Mouse (Mus musculus) inflammation-experienced regulatory T-cells, adult 6 months (primary cell): ENCODE measurements at regions not wholly inside any gene's neighbourhood (a gene's known extent, or its start where the extent isn't known, plus 50 kb on each side); places are given as distances from the start of the nearest gene placed in this dataset.
A peak's percentile ranks its signal among the peaks of the same experiment; 100 is the strongest.

ENCODE experiments used
- ATAC-seq: one replicate; pipeline ENCODE4 v1.8.0; 2017

DNA sequence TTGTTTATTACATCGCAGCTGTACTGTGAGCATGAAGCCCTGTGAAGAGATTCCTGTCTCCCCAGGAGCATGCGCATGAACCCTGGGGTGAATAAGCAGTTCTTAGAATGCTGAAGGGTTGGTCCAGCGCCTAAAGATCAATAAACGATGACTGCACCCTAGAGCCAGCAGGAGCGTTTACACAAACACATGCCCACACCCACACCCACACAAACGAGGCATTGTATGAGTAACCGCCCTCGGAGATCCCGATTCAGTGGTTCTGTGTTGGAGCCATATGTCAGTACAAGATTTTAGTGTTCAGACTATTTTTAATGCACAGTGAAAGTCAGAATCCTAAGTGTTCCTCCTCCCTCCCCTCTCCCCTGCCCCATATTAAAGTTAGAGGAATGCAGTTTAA lies 57.3 kb downstream of the Edn1 start:
- ATAC-seq: no peak

DNA sequence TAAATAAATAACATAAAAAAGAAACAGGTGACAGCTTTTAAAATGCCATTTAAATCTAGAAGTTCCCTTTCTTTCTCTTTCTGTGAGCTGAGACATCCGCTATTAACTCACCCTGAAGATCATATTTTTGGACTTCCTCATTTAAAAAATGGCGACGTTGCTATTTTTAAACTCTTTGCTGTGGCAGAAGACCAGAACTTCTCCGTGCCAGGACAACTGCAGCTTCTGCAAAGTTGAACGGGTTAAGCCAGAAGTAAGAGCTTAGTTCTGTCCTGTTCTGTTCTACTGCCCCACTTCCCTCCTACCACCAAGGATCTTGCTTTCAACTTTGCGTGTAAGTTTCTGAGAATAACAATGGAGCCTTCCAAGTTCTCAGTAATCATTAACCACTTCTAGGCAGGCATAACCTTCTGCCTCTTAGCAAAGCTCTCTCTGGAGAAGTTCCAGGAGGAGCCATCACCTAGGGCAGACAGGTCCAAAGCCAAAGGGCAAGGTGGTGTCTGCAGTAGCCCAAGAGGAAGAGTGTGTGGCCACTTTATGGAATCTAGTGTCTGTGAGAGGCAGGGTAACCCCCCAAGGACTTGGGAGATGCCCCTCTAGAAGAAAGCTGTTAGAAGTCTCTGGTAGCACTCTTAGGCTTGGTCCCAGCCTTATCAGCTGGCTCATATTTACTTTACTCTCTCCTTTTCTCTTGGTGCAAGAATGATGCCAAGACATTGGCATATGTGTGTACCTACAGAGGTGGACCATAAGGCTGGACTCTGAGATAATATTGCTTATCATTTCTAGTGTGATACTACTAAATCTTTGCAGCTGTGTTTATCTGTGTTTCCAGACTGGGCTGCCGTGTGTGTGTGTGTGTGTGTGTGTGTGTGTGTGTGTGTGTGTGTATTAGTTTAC lies 66.6 kb downstream of the Edn1 start:
- no peak for ATAC-seq

DNA sequence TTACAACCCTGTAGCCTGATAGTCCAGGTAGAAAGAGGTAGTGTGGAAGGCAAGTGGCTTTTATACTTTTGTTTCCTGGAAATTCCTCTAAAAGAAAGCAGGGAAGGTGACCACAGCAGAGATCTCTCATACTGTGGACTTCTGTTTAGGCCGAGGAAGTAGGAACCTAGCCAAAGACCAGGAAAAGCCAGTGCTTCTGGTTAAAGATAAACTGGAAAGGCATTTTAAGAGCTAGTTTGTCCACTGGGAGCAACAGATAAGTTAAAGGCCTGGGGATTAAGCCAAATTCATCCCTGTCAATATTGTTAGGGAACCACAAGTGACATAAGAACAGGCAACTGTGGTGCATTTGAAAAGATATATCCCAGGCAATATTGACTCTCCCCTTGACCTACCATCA lies 68.5 kb downstream of the Edn1 start:
- ATAC-seq: no peak

DNA sequence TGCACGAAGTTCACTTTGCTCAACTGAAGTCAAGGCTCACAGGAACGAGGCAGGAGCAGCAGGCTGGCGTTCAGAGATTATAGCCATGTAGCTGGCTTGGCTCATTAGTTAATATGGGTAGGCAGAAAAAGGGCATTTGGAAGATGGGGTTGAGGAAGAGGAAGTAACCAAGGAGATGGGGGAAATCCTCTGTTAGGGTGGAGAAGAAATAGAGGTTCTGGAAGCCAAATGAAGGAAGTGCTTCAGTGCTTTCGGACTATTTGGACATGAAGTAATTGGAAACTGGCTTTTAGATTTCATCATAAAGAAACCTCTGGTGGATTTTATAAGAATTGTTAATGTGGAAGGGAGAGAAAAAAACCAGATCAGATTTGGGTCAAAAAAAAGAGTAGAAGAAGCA lies 70.9 kb downstream of the Edn1 start:
- no peak for ATAC-seq

DNA sequence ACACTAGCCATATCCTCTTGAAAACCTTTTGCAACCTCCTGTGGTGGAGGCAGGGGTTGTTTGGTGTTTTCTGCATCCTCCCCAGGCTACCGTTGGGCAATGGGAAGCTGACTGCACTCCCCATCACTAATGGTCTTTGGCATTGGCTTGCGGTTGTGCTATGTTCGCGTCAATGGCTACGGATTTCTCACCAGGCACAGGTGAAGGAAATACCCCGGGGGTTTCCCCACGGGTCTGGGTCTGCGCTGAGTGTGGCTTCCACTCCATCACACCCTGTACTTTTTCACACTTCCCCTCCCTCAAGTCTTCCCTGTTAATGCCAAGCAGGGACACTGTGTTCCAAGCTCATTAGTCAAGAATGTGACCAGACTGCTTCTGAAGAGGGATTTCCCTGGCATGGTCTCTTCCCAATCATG lies 72.9 kb downstream of the Edn1 start:
- ATAC-seq: no peak

DNA sequence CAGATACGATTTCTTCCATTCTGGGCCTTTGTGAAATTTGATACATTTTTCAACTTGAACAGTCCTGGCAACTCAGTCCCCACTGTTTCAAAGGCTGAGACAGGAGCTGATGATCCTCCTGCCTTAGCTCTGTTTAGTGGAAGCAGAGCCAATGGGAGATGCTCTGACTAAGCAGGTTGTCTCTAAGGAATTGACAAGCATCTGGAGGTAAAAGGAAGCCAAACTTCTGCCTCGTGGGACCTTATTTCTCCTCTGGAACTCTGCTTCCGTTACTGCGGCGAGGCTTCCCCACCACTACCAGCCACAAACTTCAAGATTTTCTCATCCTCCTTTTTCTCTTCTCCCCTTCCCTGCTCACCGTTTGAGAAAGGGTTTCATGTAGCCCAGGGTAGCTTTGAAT lies 78.4 kb downstream of the Edn1 start:
- no peak for ATAC-seq

DNA sequence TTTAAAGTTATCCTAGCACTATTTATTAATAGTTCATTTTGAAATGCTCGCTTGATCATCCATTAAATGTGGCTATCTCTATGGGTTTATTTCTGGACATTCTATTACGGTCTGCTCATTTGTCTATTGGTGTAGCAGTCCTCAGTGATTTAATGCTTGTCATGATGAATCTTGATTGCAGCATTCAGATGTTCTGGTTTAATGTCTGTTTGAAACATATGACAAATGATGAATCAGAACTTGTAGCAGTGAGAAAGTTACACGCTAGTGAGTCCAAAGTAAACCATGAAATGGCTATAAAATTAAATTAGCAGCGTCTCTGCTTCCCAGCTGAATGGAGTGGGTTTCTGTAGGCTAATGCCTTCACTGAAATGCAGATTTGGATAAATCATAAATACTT lies 81.8 kb downstream of the Edn1 start:
- ATAC-seq: no peak

DNA sequence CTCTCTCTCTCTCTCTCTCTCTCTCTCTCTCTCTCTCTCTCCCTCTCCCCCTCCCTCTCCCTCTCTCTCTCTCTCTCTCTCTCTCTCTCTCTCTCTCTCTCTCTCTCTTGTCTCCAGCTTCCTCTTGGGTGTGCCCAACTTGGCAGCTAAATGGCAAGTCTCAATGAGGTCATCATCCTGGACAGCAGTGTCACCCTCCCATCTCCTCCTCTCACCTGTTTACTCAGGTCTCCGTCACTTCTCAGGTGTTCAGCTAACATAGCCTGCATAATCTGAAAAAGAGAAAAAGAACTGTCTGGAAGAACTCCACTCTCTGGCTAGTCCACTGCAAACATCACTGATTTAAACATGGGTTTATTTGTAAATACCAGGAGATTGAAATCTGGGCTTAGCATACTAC lies 89.1 kb downstream of the Edn1 start:
- no peak for ATAC-seq

DNA sequence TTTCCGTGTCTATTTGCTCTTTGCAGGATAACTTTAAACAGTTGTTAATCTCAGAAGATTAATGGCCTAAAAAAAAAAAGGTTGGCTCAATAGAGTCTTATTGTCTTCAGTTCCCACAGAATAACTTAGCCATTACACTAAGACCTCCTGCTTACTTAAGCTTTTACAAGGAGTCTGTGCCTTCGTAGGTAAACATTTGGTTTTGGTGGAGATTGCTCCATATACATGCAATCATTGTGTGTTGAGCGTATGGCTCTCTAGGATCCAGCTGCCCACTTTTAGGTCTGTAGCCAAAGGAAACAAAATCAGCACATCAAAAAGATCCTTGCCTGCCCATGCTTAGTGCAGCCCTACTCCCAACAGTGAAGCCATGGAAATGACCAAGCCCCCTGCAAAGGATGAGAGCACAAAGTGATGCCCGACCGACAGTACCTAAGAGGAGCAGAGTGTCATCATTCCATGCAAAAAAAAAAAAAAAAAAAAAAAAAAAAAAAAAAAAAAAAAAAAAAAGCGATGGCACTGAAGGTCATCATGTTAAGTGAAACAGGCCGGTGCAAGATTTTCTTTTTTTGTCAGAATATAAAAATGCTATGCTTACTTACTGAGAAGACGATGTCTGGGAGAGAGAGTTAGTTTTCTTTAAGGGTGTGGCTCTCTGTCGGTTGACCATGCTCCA lies 90.2 kb downstream of the Edn1 start:
- ATAC-seq: no peak

DNA sequence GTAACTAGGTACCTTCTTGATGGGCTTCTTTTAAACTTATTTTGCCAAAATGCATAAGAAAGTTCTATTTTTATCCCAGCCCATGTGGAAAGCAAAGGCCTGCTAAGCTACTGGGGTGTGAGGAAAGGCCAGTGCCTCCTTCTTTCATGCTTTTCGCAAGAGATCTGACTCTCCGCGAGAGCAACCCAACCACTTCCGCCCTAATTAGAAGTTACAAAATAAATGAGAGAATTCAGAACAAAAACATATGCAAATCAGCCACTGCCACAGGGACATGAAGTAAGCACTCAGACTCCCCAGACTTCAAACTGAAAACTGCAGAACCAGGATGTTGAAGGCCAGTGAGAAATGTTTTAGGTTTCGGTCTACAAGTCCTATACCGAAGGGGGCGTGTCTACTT lies 91.4 kb downstream of the Edn1 start:
- ATAC-seq: peak; percentile 32

DNA sequence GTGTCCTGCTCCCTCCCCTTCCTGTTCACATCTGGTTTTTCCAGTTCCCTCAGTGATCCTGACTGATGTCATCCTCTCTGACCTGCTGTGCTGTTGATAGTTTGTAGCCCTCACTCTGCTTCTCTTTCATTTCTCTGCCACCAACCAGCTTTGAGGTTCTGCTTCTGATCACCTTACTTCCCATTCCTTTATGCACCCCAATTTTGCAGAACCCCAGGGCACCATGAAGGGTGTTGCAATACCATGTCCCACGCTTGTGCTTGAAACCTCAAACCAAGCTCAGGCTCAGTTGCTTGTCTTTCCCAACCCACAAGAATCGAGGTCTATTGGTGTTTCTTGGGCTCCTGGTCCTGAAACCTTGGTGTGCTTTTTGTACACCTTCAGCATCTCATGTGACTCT lies 93.3 kb downstream of the Edn1 start:
- ATAC-seq: no peak

DNA sequence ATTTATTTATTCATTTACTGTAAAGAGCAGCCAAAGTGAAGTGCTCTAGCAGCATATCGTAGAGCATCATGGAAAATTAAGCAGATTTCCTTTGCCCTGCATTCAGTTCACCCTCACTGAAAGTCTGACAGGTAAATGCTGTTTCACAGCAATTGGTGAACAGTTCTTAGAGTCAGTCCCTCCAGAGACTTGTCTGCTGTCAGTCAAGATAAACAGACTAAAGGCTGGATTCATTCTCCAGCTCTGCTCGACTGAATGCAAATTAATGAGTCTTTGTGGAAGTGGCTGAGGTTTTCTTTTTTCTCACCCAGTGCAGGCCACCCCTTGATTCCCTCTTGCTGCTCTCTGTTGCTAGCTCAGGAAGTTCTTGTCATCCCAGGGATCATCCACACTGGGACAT lies 100.2 kb downstream of the Edn1 start:
- no peak for ATAC-seq

DNA sequence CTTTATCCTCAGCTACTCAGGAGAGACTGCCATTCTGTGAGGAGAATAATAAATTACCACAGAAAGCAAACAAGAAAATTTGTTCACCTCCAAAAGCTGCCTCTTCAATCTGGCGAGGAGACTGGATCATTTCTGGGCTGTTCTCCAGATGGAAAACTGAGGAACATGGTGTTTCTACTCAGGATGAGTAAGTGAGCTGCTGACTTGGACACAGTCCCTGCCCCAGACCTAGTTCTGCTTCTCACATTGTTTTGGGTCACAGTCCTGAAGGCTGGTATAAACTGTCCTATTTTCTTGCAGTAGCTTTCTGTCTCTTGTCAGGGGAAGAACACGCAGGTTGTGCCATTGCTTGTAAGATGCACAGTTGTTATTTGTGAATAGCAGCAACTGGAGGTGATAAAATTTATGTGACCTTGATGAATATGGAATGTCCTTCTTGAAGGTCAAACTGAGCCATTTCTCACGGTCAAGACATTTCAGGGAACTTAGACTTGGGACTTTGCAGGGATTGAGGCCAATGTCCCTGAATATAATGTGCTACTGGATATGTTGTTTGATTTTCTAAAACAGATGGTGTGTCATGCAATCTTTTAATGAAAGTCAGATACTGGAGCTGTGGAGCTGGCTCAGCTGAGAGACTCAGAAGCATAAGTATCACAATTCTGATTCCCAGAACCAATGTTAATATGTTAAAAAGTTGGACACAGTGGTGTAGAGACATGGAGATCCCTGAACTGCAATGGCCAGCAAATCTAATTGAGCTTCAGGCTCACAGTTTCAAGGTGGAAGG lies 102.2 kb downstream of the Edn1 start:
- no peak for ATAC-seq

DNA sequence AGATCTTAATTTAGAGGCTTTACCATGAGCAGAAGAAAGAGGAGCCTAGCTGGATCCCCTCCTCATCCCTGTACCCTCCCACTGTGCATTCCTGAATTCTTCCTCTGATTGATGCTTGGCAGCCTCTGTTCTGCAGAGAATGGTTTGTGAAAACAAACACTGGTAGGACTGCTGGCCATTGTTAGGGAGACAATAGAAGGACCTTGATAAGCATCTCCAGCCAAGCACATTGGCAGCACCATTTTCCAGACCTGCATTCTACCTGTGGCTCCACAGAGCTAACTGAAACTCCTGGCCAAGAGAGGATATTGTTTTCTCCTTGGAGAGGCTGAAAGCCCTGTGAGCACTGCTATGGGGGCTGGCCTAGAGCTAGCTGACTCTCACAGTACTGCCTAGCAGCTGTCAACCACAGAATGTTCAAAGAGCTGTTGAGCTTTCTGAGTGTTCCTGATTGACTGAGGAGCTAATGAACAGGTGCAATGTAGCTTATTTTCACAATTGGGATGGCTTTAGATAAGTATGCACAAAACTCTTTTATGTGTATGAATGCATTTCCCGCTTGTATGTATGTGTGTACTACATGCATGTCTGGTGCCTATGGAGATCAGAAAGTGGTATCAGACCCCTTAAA lies 111.5 kb downstream of the Edn1 start:
- no peak for ATAC-seq

DNA sequence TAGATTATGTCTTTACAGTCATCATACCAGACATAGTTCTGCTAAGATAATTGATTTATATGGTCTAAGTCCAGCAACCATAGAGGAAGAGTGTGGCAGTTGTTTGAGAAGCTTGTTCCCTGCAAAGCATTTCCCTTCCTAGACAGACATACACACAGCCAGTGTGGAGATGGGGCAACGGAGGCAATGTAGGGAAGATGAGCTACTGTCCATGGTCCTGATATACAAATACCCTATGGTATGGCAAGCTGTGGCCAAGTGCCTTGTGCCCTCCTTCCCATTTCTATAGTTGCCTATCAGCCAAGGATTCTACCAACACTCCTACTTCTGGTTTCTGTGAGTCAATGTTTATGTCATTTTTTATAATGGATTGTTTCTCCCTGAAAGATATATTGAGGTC lies 145.6 kb downstream of the Edn1 start:
- ATAC-seq: no peak

DNA sequence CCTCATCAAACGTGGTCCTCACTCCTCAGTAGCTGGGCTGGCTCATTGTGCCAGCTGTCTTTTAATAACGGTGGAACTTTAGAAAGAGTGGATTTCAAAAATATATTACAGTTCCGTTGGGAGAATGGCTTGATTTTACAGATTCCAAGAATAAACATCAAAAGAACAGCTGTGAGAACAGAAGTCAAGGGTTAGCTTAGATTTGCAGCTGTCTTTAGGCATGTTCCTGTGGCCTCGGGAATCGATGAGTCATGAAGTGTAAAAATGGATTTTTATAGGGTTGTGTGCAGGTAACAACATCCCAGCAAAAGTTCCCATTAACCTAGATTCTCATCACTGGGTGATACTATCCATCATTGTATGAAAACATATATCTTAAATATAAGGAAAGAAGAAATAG lies 152.4 kb downstream of the Edn1 start:
- no peak for ATAC-seq

DNA sequence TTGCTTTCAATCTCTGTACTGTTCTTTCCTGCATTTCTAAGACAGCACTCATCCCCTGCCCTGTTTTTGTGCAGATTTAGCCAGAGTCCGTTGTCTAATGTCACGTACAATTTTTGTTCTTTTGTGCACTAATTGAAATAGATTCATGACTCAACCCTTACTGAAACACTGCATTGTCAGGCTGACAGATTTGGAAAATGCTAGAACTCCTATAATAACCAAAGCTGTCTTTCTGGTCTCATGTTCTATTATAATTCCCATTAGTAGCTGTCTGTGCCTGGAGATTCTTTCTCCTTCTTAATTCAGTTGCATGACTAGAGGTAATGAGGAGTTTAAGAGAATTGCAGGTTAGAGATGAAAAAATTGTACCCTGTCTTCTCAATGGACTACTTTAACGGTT lies 158.6 kb downstream of the Edn1 start:
- no peak for ATAC-seq

DNA sequence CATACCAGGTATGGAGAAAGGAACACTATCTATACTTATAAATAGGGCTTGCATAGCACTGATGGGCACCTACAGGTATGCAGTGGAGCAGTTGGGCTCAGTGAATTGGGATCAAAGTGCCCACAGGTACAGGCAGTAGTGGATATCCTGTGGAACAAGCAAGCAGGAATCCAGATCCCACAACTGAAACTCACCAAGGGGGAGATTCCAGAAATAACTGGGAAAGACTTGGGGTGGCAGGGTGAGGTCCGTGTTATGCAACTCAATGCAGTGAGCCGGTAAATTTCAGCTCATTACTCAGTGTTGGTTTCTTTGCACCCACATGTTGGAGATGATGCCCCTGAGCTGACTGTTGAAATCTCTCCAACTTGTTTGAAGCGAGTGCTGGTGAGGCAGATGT lies 177.5 kb downstream of the Edn1 start:
- no peak for ATAC-seq

DNA sequence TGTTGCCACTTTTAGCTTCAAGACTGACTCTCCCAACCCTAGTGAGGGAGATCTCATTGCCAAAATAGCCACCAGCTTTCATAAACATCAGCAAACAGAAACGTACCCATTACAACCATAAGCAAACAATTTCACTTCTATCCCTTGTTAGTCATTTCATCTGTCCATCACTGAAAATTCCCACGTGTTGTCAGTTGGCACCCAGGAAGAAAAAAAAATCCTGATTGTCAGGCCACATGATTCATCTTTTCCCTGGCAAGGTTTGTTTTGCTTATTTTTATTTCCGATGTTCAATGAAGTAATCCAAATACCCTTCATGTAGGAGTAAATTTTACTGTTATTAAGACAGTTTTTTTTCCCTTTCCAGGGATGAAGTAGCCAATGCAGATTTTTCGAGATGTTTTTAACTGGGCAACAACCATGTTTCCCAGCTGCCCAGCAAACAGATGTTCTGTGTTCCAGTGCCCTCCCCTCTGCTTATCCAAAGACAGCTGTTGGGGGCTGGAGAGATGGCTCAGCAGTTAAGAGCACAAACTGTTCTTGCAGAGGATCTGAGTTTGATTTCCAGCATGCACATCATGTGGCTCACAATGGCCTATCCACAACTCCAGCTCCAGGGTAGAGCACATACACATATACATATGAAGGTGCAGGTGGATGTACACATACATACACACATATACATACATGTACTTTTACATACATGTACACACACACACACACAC lies 189.3 kb upstream of the Phactr1 start:
- no peak for ATAC-seq

DNA sequence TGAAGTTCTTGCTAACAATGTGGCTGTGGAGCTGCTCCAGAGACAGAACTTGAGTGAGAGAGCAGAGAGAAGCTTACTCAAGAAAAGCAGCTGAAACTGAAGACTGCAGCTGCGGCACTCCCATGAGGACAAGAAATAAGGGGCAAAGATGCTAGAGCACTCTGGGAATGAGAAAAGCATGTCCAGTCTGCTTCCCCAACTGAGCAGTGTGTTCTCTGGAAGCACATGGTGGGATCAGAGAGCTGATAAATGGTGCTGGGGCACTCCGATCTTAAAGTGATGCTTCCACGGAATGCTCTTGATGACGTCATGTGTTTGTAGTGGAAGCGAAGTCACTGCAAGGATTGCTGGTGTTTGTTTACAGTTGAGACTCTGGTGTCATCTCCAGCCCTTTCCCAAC lies 186.1 kb upstream of the Phactr1 start:
- ATAC-seq: no peak

DNA sequence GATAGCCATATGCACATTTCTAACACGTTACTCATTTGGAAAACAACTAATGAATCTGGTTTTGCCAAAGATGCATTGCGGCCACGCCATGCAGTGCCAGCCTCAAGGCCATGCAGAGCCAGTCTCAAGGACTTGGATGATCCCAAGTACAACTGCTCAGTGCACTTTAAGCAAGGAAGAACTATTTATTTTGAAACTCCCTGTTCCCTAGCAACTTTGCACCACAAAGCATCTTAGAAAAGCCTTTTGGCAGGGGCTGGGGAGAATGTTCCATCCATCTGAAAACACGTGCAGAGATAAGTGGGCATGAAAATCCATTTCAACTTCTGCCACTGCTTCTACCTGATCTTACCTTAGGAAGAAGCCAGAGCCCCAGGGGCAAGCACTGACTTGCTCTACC lies 182.1 kb upstream of the Phactr1 start:
- no peak for ATAC-seq

DNA sequence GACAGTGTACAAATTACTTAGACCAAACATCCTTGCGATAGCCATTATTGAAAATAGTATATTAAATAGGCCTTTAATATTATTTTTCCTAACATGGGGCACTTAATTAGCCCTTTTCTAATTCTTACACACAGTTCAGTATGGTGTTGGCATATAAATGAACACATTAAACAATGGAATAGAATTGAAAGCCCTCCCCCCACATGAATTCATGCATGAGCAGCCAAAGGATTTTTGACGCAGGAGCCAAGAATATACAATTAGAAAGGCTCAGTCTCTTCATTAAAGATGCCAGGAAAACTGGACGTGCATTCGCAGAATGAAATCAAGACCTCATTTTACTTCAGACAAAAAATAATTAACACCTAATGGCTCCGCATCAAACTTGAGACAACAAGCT lies 172.9 kb upstream of the Phactr1 start:
- ATAC-seq: no peak
